Mouse (Mus musculus) small intestine, adult 2 months (tissue): Measurements from ENCODE around the gene Ctrb1. TPM values are rescaled to one million over a fixed set of nuclear protein-coding genes. Genes with fewer than 3 reads are reported as not detected.

Experiments used
- H3K27ac ChIP-seq: fragments of 200-500 bp; 2 replicates; pipeline ENCODE4 v1.5.1; 2012; ENCODE audit warnings: low read depth, low read length, control low read depth, inconsistent platforms; ENCODE audit not compliant: insufficient read depth
- H3K27me3 ChIP-seq: fragments of 200-500 bp; 2 replicates; pipeline ENCODE4 v1.6.1; 2012; ENCODE audit warnings: mild to moderate bottlenecking, moderate library complexity, low read length, inconsistent platforms; ENCODE audit not compliant: control insufficient read depth, insufficient read depth
- H3K36me3 ChIP-seq: fragments of 200-500 bp; 2 replicates; pipeline ENCODE4 v1.6.1; 2012; ENCODE audit warnings: mild to moderate bottlenecking, low read length, control low read depth, inconsistent platforms; ENCODE audit not compliant: control insufficient read depth, insufficient read depth
- H3K4me1 ChIP-seq: fragments of 200-500 bp; 2 replicates; pipeline ENCODE4 v1.6.1; 2012; ENCODE audit warnings: low read length, inconsistent platforms, mixed read lengths; ENCODE audit not compliant: control insufficient read depth, insufficient read depth, insufficient read length
- H3K4me3 ChIP-seq: fragments of 200-500 bp; 2 replicates; pipeline ENCODE4 v1.5.1; 2012; ENCODE audit warnings: low read depth, mild to moderate bottlenecking, control low read depth, inconsistent platforms, low read length, moderate library complexity
- CTCF ChIP-seq: fragments of 200-500 bp; IDR thresholded peaks from 2 replicates; pipeline ENCODE4 v1.5.1; 2012; ENCODE audit warnings: low read depth, mild to moderate bottlenecking, control low read depth, inconsistent platforms, low read length, moderate library complexity, mixed read lengths; ENCODE audit not compliant: insufficient replicate concordance, insufficient read length; ENCODE audit errors: extremely low read depth
- POLR2A ChIP-seq: fragments of 200-500 bp; IDR thresholded peaks from 2 replicates; pipeline ENCODE4 v1.6.1; 2012; ENCODE audit warnings: low read depth, mild to moderate bottlenecking, control low read depth, inconsistent platforms, low read length, moderate library complexity
- WGBS: fragments of 180-500 bp; shearing (Covaris S2); methylation state at CpG from one replicate; pipeline ENCODE4 v1.1.7; 2018; 5-methylcytosine and 5-hydroxymethylcytosine counted together
- polyA plus RNA-seq: library from polyadenylated mRNA; depleted of rRNA; stranded (reverse); fragments of >200 nt; gene quantifications from 2 replicates; pipeline ENCODE4 v1.2.3, GENCODE M21; 2012

Ctrb1 gene
- polyA plus RNA-seq, 1 experiment = 138 TPM

DNA sequence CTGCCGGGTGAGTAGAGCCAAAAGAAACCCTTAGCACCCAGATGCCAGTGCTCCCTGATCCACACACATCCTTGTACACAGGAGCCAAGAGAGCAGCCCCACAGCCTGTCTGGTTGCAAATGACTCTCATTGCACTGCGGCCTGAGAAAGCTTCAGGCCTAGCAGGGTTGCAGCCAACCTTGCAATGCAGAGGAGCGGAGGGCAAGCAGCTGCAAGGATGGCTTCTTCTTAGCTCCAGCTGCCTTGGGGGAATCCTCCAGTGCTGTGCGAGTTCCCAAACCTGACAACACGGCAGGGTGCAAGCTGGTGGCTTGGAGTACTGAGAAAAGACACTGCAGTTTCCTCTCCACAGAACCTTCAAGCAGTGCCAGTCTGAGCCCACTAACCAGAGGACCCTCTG, 37.7 kb upstream of the Ctrb1 start:
- H3K4me1 ChIP-seq = peaks cover 64% of the 10 kb centered on the region
- H3K27ac ChIP-seq = no peak overlapping the region
- 78% methylated on average over 5 of the region's 5 CpGs for WGBS

GRCm38 (mm10) chr8:111727553-111727952, 36.7 kb upstream of the Ctrb1 start:
- WGBS = 36% methylated on average over 4 of the region's 4 CpGs
- no peak overlapping the region for H3K4me3 ChIP-seq
- TF ChIP-seq CTCF (no peak), POLR2A (no peak)
- H3K27ac ChIP-seq = peak overlapping the region; percentile 66
- H3K4me1 ChIP-seq = peaks cover 56% of the 10 kb centered on the region
- H3K27me3 ChIP-seq = no peaks in the 10 kb centered on the region
- 0 out of 2 replicates have a peak, but pooled peaks cover 2% of the 10 kb centered on the region for H3K36me3 ChIP-seq

More for the DNA sequence above, 37.7 kb upstream of the Ctrb1 start:
- Histone ChIP-seq H3K27me3 (no peaks in the 10 kb centered on the region), H3K4me3 (no peak overlapping the region), H3K36me3 (0 out of 2 replicates have a peak, but pooled peaks cover 2% of the 10 kb centered on the region)
- TF ChIP-seq POLR2A (no peak), CTCF (no peak)

- TF ChIP-seq CTCF = no peak
- Histone ChIP-seq H3K36me3 (0 out of 2 replicates have a peak, but pooled peaks cover 2% of the 10 kb centered on the region), H3K4me3 (no peak overlapping the region), H3K4me1 (peaks cover 51% of the 10 kb centered on the region), H3K27ac (peak overlapping the region; percentile 71), H3K27me3 (no peaks in the 10 kb centered on the region)
- WGBS = 14% methylated on average over 7 of the region's 7 CpGs
These were observed 35.5 kb upstream of the Ctrb1 start for GRCm38 (mm10) chr8:111726102-111726900.

GRCm38 (mm10) chr8:111725341-111725740, 34.5 kb upstream of the Ctrb1 start:
- H3K4me3 ChIP-seq = no peak overlapping the region
- peaks cover 12% of the 10 kb centered on the region for H3K36me3 ChIP-seq
- TF ChIP-seq POLR2A (no peak), CTCF (no peak)
- H3K4me1 ChIP-seq = peaks cover 48% of the 10 kb centered on the region
- H3K27me3 ChIP-seq = no peaks in the 10 kb centered on the region
- 92% methylated on average over 6 of the region's 6 CpGs for WGBS
- H3K27ac ChIP-seq = no peak overlapping the region

GRCm38 (mm10) chr8:111720115-111720544, 29.3 kb upstream of the Ctrb1 start:
- WGBS = 66% methylated on average over 4 of the region's 4 CpGs
- no peak overlapping the region for H3K27ac ChIP-seq
- TF ChIP-seq POLR2A (no peak), CTCF (no peak)

DNA sequence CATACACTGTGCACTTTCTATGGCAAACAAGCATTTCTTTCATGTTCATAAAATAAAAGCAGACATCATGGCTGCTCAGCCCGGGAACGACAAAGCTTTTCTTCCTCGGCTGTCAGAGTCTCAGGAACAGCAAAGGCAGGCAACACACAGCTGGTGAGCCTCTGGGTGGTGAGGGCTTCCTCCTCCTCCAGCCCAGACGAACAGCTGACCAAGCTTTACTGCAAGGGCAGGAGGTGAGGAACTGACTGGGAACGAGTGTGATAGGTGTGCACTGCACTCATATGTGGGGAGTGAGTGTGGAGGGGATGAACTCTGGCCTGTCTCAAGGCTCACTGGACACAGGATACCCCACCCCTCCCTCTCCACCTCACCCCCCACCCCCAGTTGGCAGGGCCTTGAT, 28.1 kb upstream of the Ctrb1 start:
- Histone ChIP-seq H3K36me3 (peaks cover 50% of the 10 kb centered on the region), H3K27me3 (no peaks in the 10 kb centered on the region), H3K4me3 (no peak overlapping the region), H3K27ac (no peak overlapping the region), H3K4me1 (peaks cover 14% of the 10 kb centered on the region)
- WGBS = 51% methylated on average over 5 of the region's 5 CpGs
- TF ChIP-seq POLR2A (no peak), CTCF (no peak)

More at GRCm38 (mm10) chr8:111720115-111720544, 29.3 kb upstream of the Ctrb1 start:
- Histone ChIP-seq H3K27me3 (no peaks in the 10 kb centered on the region), H3K36me3 (peaks cover 38% of the 10 kb centered on the region), H3K4me1 (peaks cover 22% of the 10 kb centered on the region), H3K4me3 (no peak overlapping the region)

GRCm38 (mm10) chr8:111717866-111718265, 27.1 kb upstream of the Ctrb1 start:
- WGBS = 17% methylated on average over 6 of the region's 6 CpGs
- peaks cover 60% of the 10 kb centered on the region for H3K36me3 ChIP-seq
- H3K4me1 ChIP-seq = peaks cover 14% of the 10 kb centered on the region
- H3K27ac ChIP-seq = peak overlapping the region; percentile 44
- no peak overlapping the region for H3K4me3 ChIP-seq
- H3K27me3 ChIP-seq = no peaks in the 10 kb centered on the region
- no peak for TF ChIP-seq POLR2A
- TF ChIP-seq CTCF = peak; percentile 39; the same call in 1 of the 2 replicates

- H3K27me3 ChIP-seq = no peaks in the 10 kb centered on the region
- 84% methylated on average over 4 of the region's 4 CpGs for WGBS
- peaks cover 14% of the 10 kb centered on the region for H3K4me1 ChIP-seq
- TF ChIP-seq POLR2A (no peak), CTCF (no peak)
- peak overlapping the region; percentile 44 for H3K27ac ChIP-seq
- no peak overlapping the region for H3K4me3 ChIP-seq
- H3K36me3 ChIP-seq = peaks cover 65% of the 10 kb centered on the region
These were observed 26.6 kb upstream of the Ctrb1 start for GRCm38 (mm10) chr8:111717488-111717792.
